Mouse (Mus musculus) cerebellum, postnatal 14 days (tissue): ENCODE data around the gene Tent4a.
"Not testable (repeated sequence)": the region's sequence is repeated elsewhere in the genome, so short reads cannot be mapped to it uniquely, and the experiment has no call there.

Experiments
- DNase-seq, 2 experiments: peaks; one replicate each; pipeline ENCODE4 v3.0.0; 2021; ENCODE audit warnings: mixed read lengths in 2 of 2

The Tent4a gene

GRCm38 (mm10) chr13:69534334-69534653 is at the start of gene Tent4a:
Gene Tent4a, minus strand, starts transcription at chr13:69534617.
- DNase-seq = no peak

GRCm38 (mm10) chr13:69583591-69583990 is 49.2 kb upstream of the Tent4a start:
- DNase-seq = no peak

- DNase-seq = no peak
Observed at GRCm38 (mm10) chr13:69582411-69582810, 48.0 kb upstream of the Tent4a start.

GRCm38 (mm10) chr13:69577181-69577834 is 42.9 kb upstream of the Tent4a start:
- DNase-seq = peak; percentile 22

GRCm38 (mm10) chr13:69576676-69577075 is 42.3 kb upstream of the Tent4a start:
- peak; percentile 64 to 83 for DNase-seq

GRCm38 (mm10) chr13:69572594-69572993 is 38.2 kb upstream of the Tent4a start:
- no peak for DNase-seq

GRCm38 (mm10) chr13:69569201-69569600 is 34.8 kb upstream of the Tent4a start:
- no peak for DNase-seq

- DNase-seq = not testable (repeated sequence)
Observed at GRCm38 (mm10) chr13:69565401-69565800, 31.0 kb upstream of the Tent4a start.

- DNase-seq = no peak
Observed at GRCm38 (mm10) chr13:69564573-69564972, 30.2 kb upstream of the Tent4a start.

GRCm38 (mm10) chr13:69563905-69564304 is 29.5 kb upstream of the Tent4a start:
- no peak for DNase-seq

- no peak for DNase-seq
Observed at GRCm38 (mm10) chr13:69562654-69563574, 28.5 kb upstream of the Tent4a start.

GRCm38 (mm10) chr13:69562004-69562403 is 27.6 kb upstream of the Tent4a start:
- DNase-seq = no peak

GRCm38 (mm10) chr13:69559291-69559961 is 25.0 kb upstream of the Tent4a start:
- DNase-seq = peak in 1 of 2 experiments; percentile 35

- DNase-seq = peak; percentile 87
Observed at GRCm38 (mm10) chr13:69558098-69558660, 23.8 kb upstream of the Tent4a start.

- no peak for DNase-seq
Observed at GRCm38 (mm10) chr13:69556728-69557127, 22.3 kb upstream of the Tent4a start.

- no peak for DNase-seq
Observed at GRCm38 (mm10) chr13:69555957-69556482, 21.6 kb upstream of the Tent4a start.

- DNase-seq = no peak
Observed at GRCm38 (mm10) chr13:69555045-69555444, 20.6 kb upstream of the Tent4a start.

- DNase-seq = no peak
Observed at GRCm38 (mm10) chr13:69554255-69554654, 19.8 kb upstream of the Tent4a start.

- peak; percentile 62 to 76 for DNase-seq
Observed at GRCm38 (mm10) chr13:69553024-69553423, 18.6 kb upstream of the Tent4a start.

GRCm38 (mm10) chr13:69550831-69551230 is 16.4 kb upstream of the Tent4a start:
- no peak for DNase-seq

- no peak for DNase-seq
Observed at GRCm38 (mm10) chr13:69549980-69550379, 15.6 kb upstream of the Tent4a start.

GRCm38 (mm10) chr13:69547488-69548180 is 13.2 kb upstream of the Tent4a start:
- DNase-seq = no peak
